In genomic region chr9:42649872-42650271, GRCm38 (mm10) we compare ENCODE assay signal across 18 mouse cellular contexts.
"Had no signal": no experiment of that assay in that cellular context is flagged by ENCODE, and none has a peak within 500 bp of the region (broad histone marks: within the 10 kb centered on the region; RNA-seq: fewer than 3 reads in every experiment).

No protein-coding gene starts in this region.

- H3K36me3 ChIP-seq: midbrain, embryonic 10.5 days; midbrain, embryonic 12.5 days; neural tube, embryonic 13.5 days; neural tube, embryonic 15.5 days had no signal

- H3K4me2 ChIP-seq: lung, embryonic 14.5 days; midbrain, embryonic 12.5 days; neural tube, embryonic 13.5 days; neural tube, embryonic 15.5 days had no signal

- H3K9me3 ChIP-seq: midbrain, embryonic 10.5 days; midbrain, embryonic 12.5 days; neural tube, embryonic 13.5 days; neural tube, embryonic 15.5 days had no signal

- H3K4me3 ChIP-seq: midbrain, embryonic 10.5 days; midbrain, embryonic 12.5 days; myocyte; neural tube, embryonic 13.5 days; neural tube, embryonic 15.5 days had no signal

- DNase-seq: lung, embryonic 14.5 days; lung, postnatal 10 days; lung, postnatal 4 days; midbrain, embryonic 14.5 days; retina, postnatal 1 day; right cerebral cortex, adult 18-20 months; right cerebral cortex, postnatal 25 days; right cerebral cortex, postnatal 4 days; spleen, adult 18-20 months; thymus, adult 18-20 months; thymus, postnatal 14 days; thymus, postnatal 36 days had no signal

- H3K27me3 ChIP-seq: midbrain, embryonic 12.5 days; neural tube, embryonic 13.5 days; neural tube, embryonic 15.5 days had no signal

- H3K27ac ChIP-seq: midbrain, embryonic 10.5 days; midbrain, embryonic 12.5 days; neural tube, embryonic 13.5 days; neural tube, embryonic 15.5 days had no signal

- ATAC-seq: midbrain, embryonic 16.5 days had no signal

- H3K9ac ChIP-seq: lung, embryonic 14.5 days; midbrain, embryonic 12.5 days; neural tube, embryonic 13.5 days; neural tube, embryonic 15.5 days had no signal
